Mouse (Mus musculus): ENCODE results near the gene Cd59a. TPM values are rescaled to one million over a fixed set of nuclear protein-coding genes. Genes with fewer than 3 reads are reported as not detected.
"Not testable (repeated sequence)": the region's sequence is repeated elsewhere in the genome, so short reads cannot be mapped to it uniquely, and the experiment has no call there.

The Cd59a gene
- polyA plus RNA-seq, 1 experiment from 2014 or later: 71.9 TPM

DNA sequence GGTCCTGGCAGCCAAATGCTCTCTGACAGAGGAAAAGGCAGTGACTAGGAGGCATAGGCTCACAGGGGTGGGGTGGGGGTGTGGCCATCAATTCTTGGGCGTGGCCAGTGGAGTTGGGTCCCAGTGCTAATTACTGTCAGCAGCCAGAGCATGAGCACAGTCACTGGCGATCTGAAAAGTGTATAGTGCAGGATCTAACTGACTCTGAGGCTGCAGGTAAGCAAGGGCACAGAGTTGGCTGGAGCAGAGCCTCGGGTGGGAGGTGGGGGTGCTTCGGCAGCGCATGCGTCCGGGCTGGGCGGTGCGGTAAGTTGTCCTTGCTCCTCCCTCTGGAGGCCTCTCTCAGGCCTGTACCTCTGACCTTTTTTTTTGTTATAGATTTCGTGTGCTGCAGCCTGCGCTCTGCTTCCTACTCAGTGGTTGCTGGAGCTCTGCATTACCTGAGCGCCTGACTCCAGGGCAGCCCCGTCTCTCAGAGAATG, 25.9 kb upstream of the Cd59a start, which contains the start of gene Cd59b:
Gene Cd59b, plus strand, starts transcription at position 146 of the 482 bp plus-strand sequence.
- Histone ChIP-seq H3K27ac (ENCODE audit: low read depth, low read length) (no peak within 1 kb of the TSS), H3K4me1 (replicated peaks; ENCODE audit: control insufficient read depth, insufficient read depth, low read length) (no peaks in the 10 kb centered on the region; the same call in 1 of the 2 replicates), H3K4me3 (ENCODE audit: low read depth, low read length) (peak within 1 kb of the TSS; percentile 35), H3K4me2 (replicated peaks; ENCODE audit: low read depth) (peak within 1 kb of the TSS; percentile 70), H3K9ac (ENCODE audit: low read depth, low read length) (no peak within 1 kb of the TSS), H3K27me3 (replicated peaks; ENCODE audit: control insufficient read depth, insufficient read depth, low read length) (no peaks in the 10 kb centered on the region), H3K9me3 (ENCODE audit: control insufficient read depth) (no peaks in the 10 kb centered on the region), H3K36me3 (ENCODE audit: control insufficient read depth, insufficient read depth) (no peaks in the 10 kb centered on the region)
- no peak for TF ChIP-seq CTCF (IDR thresholded peaks at IDR 0.05; ENCODE audit: low read depth)
- WGBS: 14% methylated on average over 13 of the region's 13 CpGs
- ATAC-seq: peak; percentile 81

DNA sequence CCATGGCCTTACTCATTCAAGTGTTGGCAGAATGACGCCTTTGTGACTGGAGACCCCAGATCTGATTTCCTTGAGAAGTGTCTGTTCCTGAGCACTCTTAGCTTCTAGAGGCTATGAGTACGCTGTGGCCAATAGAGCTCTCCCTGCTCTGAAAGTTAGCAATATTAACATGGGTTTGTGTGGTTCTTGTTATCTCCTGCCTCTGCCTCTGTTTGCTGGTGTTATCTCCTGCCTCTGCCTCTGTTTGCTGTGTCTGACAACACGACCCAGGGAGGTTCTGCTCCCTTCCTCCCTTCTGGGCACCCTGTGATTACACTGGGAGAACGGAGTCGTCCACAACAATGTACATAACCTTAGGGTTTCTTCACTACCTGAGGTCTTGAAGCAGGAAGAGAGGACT, 17.3 kb upstream of the Cd59a start:
- not testable (repeated sequence) for H3K9ac ChIP-seq (ENCODE audit: low read depth, low read length); H3K36me3 ChIP-seq (ENCODE audit: control insufficient read depth, insufficient read depth); H3K9me3 ChIP-seq (ENCODE audit: control insufficient read depth); H3K4me3 ChIP-seq (ENCODE audit: low read depth, low read length); H3K27ac ChIP-seq (ENCODE audit: low read depth, low read length); H3K4me2 ChIP-seq (replicated peaks; ENCODE audit: low read depth); H3K27me3 ChIP-seq (replicated peaks; ENCODE audit: control insufficient read depth, insufficient read depth, low read length); ATAC-seq; H3K4me1 ChIP-seq (replicated peaks; ENCODE audit: control insufficient read depth, insufficient read depth, low read length)
- WGBS: 55% methylated on average over 5 of the region's 5 CpGs

DNA sequence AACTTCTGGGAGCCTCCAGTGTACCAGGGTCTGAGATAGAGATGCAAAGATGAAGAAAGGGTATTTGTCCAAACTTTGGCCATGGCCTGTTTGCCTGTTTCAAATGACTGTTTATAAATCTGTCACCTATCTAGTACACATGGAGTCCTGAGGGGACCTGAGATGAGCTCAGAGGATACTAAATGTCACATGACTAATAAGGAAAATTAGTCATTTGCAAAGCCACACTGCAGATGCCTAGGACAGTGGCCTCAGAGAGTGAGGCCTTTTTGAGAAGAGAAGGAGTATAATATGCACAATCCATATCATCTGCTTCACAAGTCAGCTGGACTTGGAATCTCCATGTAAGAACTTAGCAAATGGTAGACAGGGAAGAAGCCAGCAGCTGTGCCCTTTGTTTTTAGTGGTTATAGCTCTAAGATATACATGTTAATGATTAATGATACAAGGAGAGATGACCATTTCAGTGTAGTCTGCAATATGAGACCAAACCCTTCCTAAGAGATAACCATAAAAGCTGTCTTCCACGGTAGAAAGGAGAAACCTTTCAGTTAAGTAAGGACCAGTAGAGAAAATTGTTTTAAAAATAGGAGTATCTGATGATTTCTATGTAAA, 14.1 kb upstream of the Cd59a start:
- not testable (repeated sequence) for H3K4me3 ChIP-seq (ENCODE audit: low read depth, low read length); H3K9me3 ChIP-seq (ENCODE audit: control insufficient read depth); H3K9ac ChIP-seq (ENCODE audit: low read depth, low read length); H3K4me1 ChIP-seq (replicated peaks; ENCODE audit: control insufficient read depth, insufficient read depth, low read length); H3K27me3 ChIP-seq (replicated peaks; ENCODE audit: control insufficient read depth, insufficient read depth, low read length); H3K27ac ChIP-seq (ENCODE audit: low read depth, low read length); H3K4me2 ChIP-seq (replicated peaks; ENCODE audit: low read depth); H3K36me3 ChIP-seq (ENCODE audit: control insufficient read depth, insufficient read depth)
- ATAC-seq: peak; percentile 67
- no CpG with 5 or more reads among the region's 1 CpGs for WGBS

DNA sequence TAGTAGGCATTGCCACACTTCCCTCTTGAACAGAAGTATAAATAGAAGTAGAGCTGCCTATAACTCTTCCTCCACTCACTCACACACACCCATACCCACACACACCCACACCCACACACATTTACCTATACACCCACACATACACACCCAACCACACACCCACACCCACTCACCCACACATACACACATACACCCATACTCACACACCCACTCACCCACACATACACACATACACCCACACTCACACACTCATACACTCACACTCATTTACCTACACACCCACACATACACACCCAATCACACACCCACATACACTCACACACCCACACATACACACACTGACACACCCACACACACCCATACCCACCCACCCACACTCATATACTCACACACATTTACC, 13.1 kb upstream of the Cd59a start:
- no peaks in the 10 kb centered on the region for H3K4me1 ChIP-seq (replicated peaks; ENCODE audit: control insufficient read depth, insufficient read depth, low read length)
- H3K27me3 ChIP-seq (replicated peaks; ENCODE audit: control insufficient read depth, insufficient read depth, low read length): no peaks in the 10 kb centered on the region
- H3K9me3 ChIP-seq (ENCODE audit: control insufficient read depth): no peaks in the 10 kb centered on the region
- no peak overlapping the region for H3K9ac ChIP-seq (ENCODE audit: low read depth, low read length)
- ATAC-seq: 0 out of 2 replicates have a peak, but pooled peaks have one; percentile 22
- H3K27ac ChIP-seq (ENCODE audit: low read depth, low read length): no peak overlapping the region
- H3K4me3 ChIP-seq (ENCODE audit: low read depth, low read length): no peak overlapping the region
- H3K4me2 ChIP-seq (replicated peaks; ENCODE audit: low read depth): no peak overlapping the region
- no peak for TF ChIP-seq CTCF (IDR thresholded peaks at IDR 0.05; ENCODE audit: low read depth)
- no peaks in the 10 kb centered on the region for H3K36me3 ChIP-seq (ENCODE audit: control insufficient read depth, insufficient read depth)

DNA sequence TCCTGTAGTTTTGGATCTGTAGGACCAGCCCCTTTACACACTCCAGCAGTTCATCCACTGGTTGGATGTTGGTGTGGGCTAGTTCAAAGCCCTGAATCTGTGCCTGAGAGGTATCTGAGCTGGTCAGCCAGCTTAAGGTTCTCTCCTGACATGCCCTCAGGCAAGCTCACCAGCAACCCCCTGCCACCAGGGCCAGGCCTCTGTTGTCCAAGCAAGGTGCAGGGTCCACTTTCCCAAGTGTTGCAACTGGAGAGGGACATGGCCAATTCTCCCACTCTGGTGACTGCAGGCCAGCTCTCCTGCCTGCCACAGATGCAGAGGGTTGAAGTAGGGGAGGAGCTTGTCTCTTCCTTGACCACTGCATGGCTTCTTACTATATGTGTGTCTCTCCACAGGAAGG, 11.6 kb upstream of the Cd59a start:
- not testable (repeated sequence) for H3K9me3 ChIP-seq (ENCODE audit: control insufficient read depth); H3K4me1 ChIP-seq (replicated peaks; ENCODE audit: control insufficient read depth, insufficient read depth, low read length); H3K4me3 ChIP-seq (ENCODE audit: low read depth, low read length); H3K27me3 ChIP-seq (replicated peaks; ENCODE audit: control insufficient read depth, insufficient read depth, low read length); H3K36me3 ChIP-seq (ENCODE audit: control insufficient read depth, insufficient read depth); H3K27ac ChIP-seq (ENCODE audit: low read depth, low read length); ATAC-seq; H3K9ac ChIP-seq (ENCODE audit: low read depth, low read length); H3K4me2 ChIP-seq (replicated peaks; ENCODE audit: low read depth)

DNA sequence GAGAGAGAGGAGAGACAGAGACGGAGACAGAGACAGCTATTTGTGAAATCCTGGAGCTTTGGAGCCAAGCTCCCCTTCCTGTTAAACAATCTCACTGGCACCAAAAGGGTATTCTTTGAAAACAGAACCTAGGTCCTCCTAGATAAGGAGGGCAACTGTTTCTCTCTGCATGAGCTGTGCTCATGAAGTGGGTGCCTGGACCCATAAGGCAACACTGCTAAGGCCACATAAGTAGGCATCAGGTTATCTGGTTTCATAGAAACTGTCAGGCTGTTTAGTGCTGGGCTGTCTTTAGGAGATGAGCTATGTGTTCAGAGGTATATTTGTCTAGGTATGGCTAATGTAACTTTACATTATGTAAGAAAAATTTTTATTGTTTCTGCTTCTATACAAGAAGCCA, 8.0 kb upstream of the Cd59a start:
- H3K4me2 ChIP-seq (replicated peaks; ENCODE audit: low read depth); H3K9me3 ChIP-seq (ENCODE audit: control insufficient read depth); H3K9ac ChIP-seq (ENCODE audit: low read depth, low read length); H3K27ac ChIP-seq (ENCODE audit: low read depth, low read length); H3K36me3 ChIP-seq (ENCODE audit: control insufficient read depth, insufficient read depth); H3K4me1 ChIP-seq (replicated peaks; ENCODE audit: control insufficient read depth, insufficient read depth, low read length); H3K4me3 ChIP-seq (ENCODE audit: low read depth, low read length); ATAC-seq; H3K27me3 ChIP-seq (replicated peaks; ENCODE audit: control insufficient read depth, insufficient read depth, low read length): not testable (repeated sequence)
- WGBS: 91% methylated on average over 1 of the region's 1 CpGs

DNA sequence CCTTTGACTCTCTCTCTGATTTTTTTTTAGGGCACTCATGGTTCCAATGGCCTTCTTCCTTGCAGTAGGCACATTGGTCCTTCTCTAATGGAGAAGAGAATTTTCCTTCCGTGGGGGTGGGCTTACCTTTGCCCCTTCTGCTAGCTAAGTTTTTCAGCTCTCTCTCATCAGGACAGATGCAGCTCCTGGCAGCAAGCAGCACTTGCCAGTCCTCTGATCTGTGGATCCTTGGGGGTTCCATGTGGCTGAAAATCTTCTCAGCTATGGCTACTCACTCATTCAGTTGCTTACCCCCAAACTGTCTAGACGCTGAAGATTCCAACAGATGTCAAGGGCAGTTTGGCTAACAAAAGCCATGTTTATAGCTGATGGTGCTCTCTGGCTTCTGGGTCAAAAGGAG, 2.3 kb upstream of the Cd59a start:
- Histone ChIP-seq H3K27ac (ENCODE audit: low read depth, low read length) (no peak overlapping the region), H3K4me3 (ENCODE audit: low read depth, low read length) (no peak overlapping the region), H3K4me1 (replicated peaks; ENCODE audit: control insufficient read depth, insufficient read depth, low read length) (no peaks in the 10 kb centered on the region), H3K9ac (ENCODE audit: low read depth, low read length) (no peak overlapping the region), H3K36me3 (ENCODE audit: control insufficient read depth, insufficient read depth) (no peaks in the 10 kb centered on the region), H3K27me3 (replicated peaks; ENCODE audit: control insufficient read depth, insufficient read depth, low read length) (no peaks in the 10 kb centered on the region), H3K4me2 (replicated peaks; ENCODE audit: low read depth) (no peak overlapping the region), H3K9me3 (ENCODE audit: control insufficient read depth) (no peaks in the 10 kb centered on the region)
- no peak for ATAC-seq
- 64% methylated on average over 2 of the region's 2 CpGs for WGBS
- no peak for TF ChIP-seq CTCF (IDR thresholded peaks at IDR 0.05; ENCODE audit: low read depth)
